Mouse (Mus musculus) kidney, postnatal 25 days (tissue): ENCODE results near the gene Nup107.

ENCODE experiments used
- DNase-seq, 2 experiments: peaks; one replicate each; pipeline ENCODE4 v3.0.0; 2021; ENCODE audit warnings: mixed read lengths in 2 of 2

Gene Nup107

GRCm38 (mm10) chr10:117777103-117777470, 15.4 kb downstream of the Nup107 start:
- DNase-seq = no peak

GRCm38 (mm10) chr10:117776281-117777102, 16.0 kb downstream of the Nup107 start:
- no peak for DNase-seq

GRCm38 (mm10) chr10:117775401-117776144, 16.9 kb downstream of the Nup107 start:
- no peak for DNase-seq

DNA sequence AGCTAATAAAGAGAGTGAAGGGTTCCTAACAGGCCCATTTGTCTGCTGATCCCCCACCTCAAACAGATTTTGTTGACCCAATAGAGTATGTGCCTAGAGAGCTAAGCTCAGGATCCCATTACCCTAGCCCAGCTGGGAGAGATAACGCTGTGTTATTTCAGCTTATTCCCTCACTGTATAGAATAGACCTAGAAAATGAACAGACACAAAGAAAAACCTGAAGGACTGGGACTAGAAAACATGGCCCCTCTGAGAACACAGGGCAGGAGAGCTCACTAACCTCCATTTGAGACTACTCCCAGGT, 17.7 kb downstream of the Nup107 start:
- no peak for DNase-seq

DNA sequence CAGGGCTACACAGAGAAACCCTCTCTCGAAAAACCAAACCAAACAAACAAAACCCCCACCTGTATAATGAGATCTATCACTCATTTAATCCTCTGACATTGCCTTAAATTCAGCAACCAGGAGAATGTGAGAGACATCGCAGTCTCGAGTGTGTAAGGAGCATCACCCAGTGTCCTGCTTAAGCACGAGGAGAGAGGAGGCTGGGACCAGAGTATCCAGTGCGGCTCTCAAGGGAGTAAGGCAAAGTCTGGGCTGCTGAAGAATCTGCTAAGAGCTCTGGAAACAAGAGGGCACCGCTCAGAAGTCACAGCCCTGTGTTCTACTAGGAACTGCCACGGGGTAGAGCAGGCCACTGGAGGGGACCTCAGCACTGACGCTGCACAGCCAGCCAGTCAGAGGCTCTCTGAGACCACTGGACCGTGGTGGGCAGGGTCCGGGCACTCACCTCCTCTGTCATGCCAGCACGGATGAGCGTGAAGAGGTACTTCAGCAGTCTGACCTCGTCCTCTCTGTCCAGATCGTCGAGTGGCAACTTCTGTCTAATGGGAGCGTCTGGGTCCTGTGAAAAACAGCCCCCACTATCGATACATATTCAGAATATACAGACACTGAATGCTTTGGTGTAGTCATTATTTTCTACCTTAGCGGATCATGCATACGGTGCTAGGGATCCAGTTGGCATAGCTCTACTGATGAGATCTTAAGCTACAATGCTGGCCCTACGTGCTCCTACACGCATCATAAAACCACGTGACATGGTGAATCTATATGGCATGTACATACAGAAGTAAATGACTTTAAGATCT, 18.3 kb downstream of the Nup107 start:
- no peak for DNase-seq

- no peak for DNase-seq
Observed at GRCm38 (mm10) chr10:117773106-117773720, 19.3 kb downstream of the Nup107 start.

GRCm38 (mm10) chr10:117772364-117773105, 20.0 kb downstream of the Nup107 start:
- no peak for DNase-seq

DNA sequence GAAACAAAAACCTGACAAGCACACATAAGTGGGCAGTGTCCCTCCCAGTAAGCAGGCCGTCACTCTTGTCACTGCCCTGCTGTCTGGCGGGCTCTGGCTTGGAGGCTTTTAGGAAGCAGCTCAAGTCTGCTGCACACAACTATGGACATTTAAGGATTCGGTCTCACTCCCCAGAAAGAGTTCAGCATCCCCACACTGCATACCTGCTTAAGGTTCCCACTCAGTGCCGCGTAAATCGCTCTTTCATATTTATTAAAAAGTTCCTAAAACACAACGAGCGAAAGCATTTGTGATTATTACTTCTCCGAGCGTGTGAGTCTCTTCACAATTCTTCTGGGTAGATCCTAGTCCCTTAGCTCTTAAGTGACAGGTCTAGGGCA, 21.4 kb downstream of the Nup107 start:
- no peak for DNase-seq

- no peak for DNase-seq
Observed at GRCm38 (mm10) chr10:117770286-117771130, 22.0 kb downstream of the Nup107 start.

DNA sequence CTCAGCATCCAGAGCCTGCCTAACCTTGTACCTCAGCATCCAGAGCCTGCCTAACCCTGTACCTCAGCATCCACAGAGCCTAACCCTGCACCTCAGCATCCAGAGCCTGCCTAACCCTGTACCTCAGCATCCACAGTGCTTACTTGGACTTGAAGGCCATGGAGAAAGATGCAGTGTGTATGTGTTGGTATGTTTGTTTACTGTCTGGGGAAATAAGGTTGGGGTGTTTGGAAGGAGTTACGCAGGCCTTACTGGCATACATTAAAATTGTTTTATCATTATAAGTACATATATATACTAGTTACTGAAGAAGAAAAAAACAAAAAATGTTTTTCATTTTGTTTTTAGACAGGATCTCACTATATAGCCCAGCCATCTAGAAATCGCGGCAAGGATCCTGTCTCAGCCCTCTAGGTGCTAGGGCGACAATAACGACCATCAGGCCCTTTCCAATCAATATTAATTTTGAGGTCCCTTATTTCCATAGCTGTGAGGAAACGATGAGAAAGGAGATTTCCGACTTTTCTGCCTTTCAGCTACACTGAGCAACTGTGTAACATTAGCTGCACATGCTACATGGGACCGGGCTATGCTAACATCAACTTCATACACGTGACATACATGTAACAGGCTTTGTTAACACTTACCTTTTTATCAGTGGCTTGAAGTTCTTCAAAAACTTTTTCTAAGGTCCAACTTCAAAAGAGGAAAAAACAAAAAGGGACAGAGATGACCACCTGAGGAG, 22.8 kb downstream of the Nup107 start:
- DNase-seq = no peak

GRCm38 (mm10) chr10:117768141-117768440, 24.4 kb downstream of the Nup107 start:
- DNase-seq = no peak

GRCm38 (mm10) chr10:117767286-117768140, 25.0 kb downstream of the Nup107 start:
- no peak for DNase-seq

GRCm38 (mm10) chr10:117766896-117767160, 25.7 kb downstream of the Nup107 start:
- DNase-seq = no peak

DNA sequence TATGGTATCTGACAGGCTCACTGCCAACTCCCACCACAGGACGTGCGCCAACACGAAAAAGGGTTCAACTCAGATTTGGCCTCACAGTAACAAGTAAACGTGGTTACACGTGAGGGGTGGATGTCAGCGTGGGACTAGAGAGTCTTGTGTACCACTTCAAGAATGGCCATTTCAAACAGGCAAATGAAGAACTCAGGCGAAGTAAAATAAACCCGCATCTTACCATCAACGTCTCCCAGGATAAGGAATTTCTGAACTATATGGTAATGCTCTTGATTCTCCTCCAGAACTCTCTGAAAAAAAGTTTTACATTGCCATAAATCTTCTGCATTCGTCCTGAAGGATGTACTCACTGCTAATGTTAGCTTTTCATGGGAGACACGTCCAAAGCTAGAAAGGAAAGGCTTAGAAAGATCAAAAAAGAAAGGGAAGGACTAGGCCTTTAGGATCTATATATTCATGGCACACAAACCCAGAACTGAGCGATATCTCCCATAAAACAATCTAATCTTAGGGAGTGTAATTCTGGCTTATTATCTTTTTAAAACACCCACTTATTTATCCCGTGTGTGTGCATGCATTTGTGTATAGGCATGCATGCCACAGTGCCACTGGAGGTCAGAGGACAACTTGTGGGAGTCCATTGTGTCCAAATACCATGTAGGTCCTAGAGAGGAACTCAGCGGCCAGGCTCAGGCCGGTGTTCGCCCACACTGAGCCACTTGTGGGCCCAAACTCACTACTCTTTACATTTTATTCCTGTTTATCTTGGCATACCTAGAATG, 26.2 kb downstream of the Nup107 start:
- no peak for DNase-seq

- DNase-seq = no peak
Observed at GRCm38 (mm10) chr10:117765116-117765894, 27.2 kb downstream of the Nup107 start.

DNA sequence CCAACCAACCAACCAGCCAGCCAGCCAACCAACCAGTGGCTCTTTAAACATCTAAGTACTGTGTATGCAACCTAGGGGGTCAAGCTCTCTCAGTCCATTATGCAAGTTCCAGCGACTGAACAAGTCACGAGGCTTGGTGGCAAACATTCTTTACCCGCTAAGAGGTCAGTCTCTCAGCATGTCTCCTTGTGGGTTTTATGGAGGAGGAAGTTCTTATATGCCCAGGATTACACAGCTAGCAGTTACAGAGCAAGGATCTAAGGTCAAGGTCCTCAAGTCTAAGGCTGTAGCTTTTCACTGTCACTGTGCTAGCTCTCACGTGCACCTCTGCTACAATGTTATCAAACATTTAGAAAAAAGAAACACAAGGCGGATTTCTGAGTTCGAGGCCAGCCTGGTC, 27.9 kb downstream of the Nup107 start:
- no peak for DNase-seq

GRCm38 (mm10) chr10:117763588-117764190, 28.8 kb downstream of the Nup107 start:
- no peak for DNase-seq

DNA sequence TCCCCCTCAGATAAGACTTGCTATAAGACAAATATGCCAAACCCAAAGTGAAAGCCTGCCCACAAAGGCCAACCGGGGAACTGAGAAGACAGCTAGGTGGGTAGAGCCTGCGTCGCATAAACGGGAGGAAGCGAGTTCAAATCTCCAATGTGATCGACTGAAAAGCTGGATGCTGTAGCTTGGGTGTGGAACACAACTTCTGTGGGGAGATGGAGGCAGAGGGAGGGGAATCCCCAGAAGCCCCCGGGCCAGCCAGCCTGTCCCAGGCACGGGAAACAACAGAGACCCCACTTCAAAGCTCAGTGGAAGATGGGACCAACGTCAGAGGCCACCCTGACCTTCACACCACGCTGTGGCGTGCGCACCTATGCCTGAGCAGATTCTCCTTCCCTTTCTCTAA, 29.5 kb downstream of the Nup107 start:
- DNase-seq = no peak
